ENCODE assay signal across 20 mouse cellular contexts in genomic region chr11:50617015-50617543, GRCm38 (mm10). TPM values are rescaled to one million over a fixed set of nuclear protein-coding genes. Genes with fewer than 3 reads are reported as not detected.
DNase-seq lines count a peak whose midpoint lies in the region; ATAC-seq lines count a peak whose summit lies in the region.
"Had no signal": no experiment of that assay in that cellular context is flagged by ENCODE, and none has a peak within 500 bp of the region (broad histone marks: within the 10 kb centered on the region; RNA-seq: fewer than 3 reads in every experiment).

No protein-coding gene starts in this region.

- no peak overlapping the region for H3K4me3 ChIP-seq in heart, embryonic 12.5 days
- H3K4me3 ChIP-seq: embryonic facial prominence, embryonic 13.5 days; forebrain, embryonic 12.5 days; heart, embryonic 15.5 days; hindbrain, embryonic 15.5 days had no signal

- no peak overlapping the region for H3K27ac ChIP-seq in heart, embryonic 12.5 days (ENCODE audit: poor library complexity, severe bottlenecking)
- H3K27ac ChIP-seq: embryonic facial prominence, embryonic 13.5 days; forebrain, embryonic 12.5 days; heart, embryonic 15.5 days; hindbrain, embryonic 15.5 days had no signal

- no peaks in the 10 kb centered on the region; the same call in 1 of the 2 replicates for H3K27me3 ChIP-seq in heart, embryonic 12.5 days (replicated peaks)
- H3K27me3 ChIP-seq: embryonic facial prominence, embryonic 13.5 days; forebrain, embryonic 12.5 days; heart, embryonic 15.5 days; hindbrain, embryonic 15.5 days had no signal

- no peak overlapping the region for H3K9ac ChIP-seq in heart, embryonic 12.5 days
- H3K9ac ChIP-seq: embryonic facial prominence, embryonic 13.5 days; forebrain, embryonic 12.5 days; heart, embryonic 15.5 days; hindbrain, embryonic 15.5 days had no signal

- 60% methylated on average over 11 of the region's 11 CpGs for WGBS in heart, embryonic 12.5 days

- H3K4me2 ChIP-seq in heart, embryonic 12.5 days = no peak overlapping the region
- H3K4me2 ChIP-seq: embryonic facial prominence, embryonic 13.5 days; forebrain, embryonic 12.5 days; heart, embryonic 15.5 days; hindbrain, embryonic 15.5 days had no signal

- 0 out of 2 replicates have a peak, but pooled peaks cover 6% of the 10 kb centered on the region for H3K4me1 ChIP-seq in heart, embryonic 12.5 days (replicated peaks)
- H3K4me1 ChIP-seq: forebrain, embryonic 12.5 days; heart, embryonic 15.5 days; hindbrain, embryonic 15.5 days had no signal

- DNase-seq in heart, adult 11 months = peak; percentile 92
- peak; percentile 46 to 63 for DNase-seq in heart, adult 9 months (ENCODE audit: low spot score in 2 of 2)
- DNase-seq in heart, postnatal 14 days = no peak
- peak; percentile 37 for DNase-seq in 3T3-L1 (ENCODE audit: low read depth, low spot score)
- peak; percentile 48 to 58 for DNase-seq in heart, postnatal 10 days
- DNase-seq in retina, embryonic 14.5 days (ENCODE audit: low spot score) = no peak
- DNase-seq: adrenal gland, postnatal 10 days; cerebellum, adult 18-20 months; cerebellum, adult 9-11 months; cerebellum, postnatal 36 days; gastrocnemius, postnatal 10 days; kidney, adult 9 months had no signal

- intact Hi-C loops in heart, postnatal 14 days (cut with DNase I) = no loop called here
- intact Hi-C loops in heart, postnatal 10 days (cut with DNase I) = no loop called here

- H3K9me3 ChIP-seq in heart, embryonic 12.5 days (replicated peaks) = no peaks in the 10 kb centered on the region
- H3K9me3 ChIP-seq: embryonic facial prominence, embryonic 13.5 days; forebrain, embryonic 12.5 days; heart, embryonic 15.5 days; hindbrain, embryonic 15.5 days had no signal

- ATAC-seq in heart, embryonic 12.5 days (ENCODE audit: insufficient number of reproducible peaks, low FRiP score) = no peak
- ATAC-seq: forebrain, embryonic 16.5 days; intestine, embryonic 16.5 days had no signal

- peaks cover 3% of the 10 kb centered on the region; the same call in 1 of the 2 replicates for H3K36me3 ChIP-seq in heart, embryonic 12.5 days
- H3K36me3 ChIP-seq: embryonic facial prominence, embryonic 13.5 days; forebrain, embryonic 12.5 days; heart, embryonic 15.5 days; hindbrain, embryonic 15.5 days had no signal

RNA-seq across cellular contexts. Expression of gene Adamts2, which starts 15.2 kb away (rescaled TPM):
- polyA plus RNA-seq in heart, embryonic 12.5 days (2016; fragmentation: Nextera tagmentation; extraction: Ambion mirVana) = 7.4 and 7.5 TPM in 2 replicates
- 10 to 100 TPM; 26.4 to 30.9 TPM for total RNA-seq in heart, postnatal 14 days (2021)
- total RNA-seq in heart, postnatal 10 days (2021) = 10 to 100 TPM; 36.1 to 40.3 TPM
- total RNA-seq: MEL had no signal

Comparison
In these comparisons a context has a peak if more than half of its experiments do, and no peak if none do; other contexts are left out.
1. DNase-seq: peak in heart, adult 11 months (single experiment), heart, adult 9 months (2 of 2), 3T3-L1 (single experiment) and heart, postnatal 10 days (2 of 2); none in heart, postnatal 14 days (0 of 2) and retina, embryonic 14.5 days (single experiment).